Mouse (Mus musculus) thymus, adult 2 months (tissue): ENCODE results near the gene Ascl5.

Experiments
- CTCF ChIP-seq: fragments of 200-500 bp; IDR thresholded peaks from 2 replicates; pipeline ENCODE4 v1.5.1; 2012; ENCODE audit warnings: mild to moderate bottlenecking, control low read depth, low read length, moderate library complexity, borderline replicate concordance; ENCODE audit not compliant: control insufficient read depth, poor library complexity, insufficient read depth; ENCODE audit errors: extremely low read depth
- POLR2A ChIP-seq: fragments of 200-500 bp; IDR thresholded peaks from 2 replicates; pipeline ENCODE4 v1.6.1; 2012; ENCODE audit warnings: mild to moderate bottlenecking, low read length, control low read depth, moderate library complexity; ENCODE audit not compliant: control insufficient read depth, poor library complexity, insufficient read depth; ENCODE audit errors: extremely low read depth

DNA sequence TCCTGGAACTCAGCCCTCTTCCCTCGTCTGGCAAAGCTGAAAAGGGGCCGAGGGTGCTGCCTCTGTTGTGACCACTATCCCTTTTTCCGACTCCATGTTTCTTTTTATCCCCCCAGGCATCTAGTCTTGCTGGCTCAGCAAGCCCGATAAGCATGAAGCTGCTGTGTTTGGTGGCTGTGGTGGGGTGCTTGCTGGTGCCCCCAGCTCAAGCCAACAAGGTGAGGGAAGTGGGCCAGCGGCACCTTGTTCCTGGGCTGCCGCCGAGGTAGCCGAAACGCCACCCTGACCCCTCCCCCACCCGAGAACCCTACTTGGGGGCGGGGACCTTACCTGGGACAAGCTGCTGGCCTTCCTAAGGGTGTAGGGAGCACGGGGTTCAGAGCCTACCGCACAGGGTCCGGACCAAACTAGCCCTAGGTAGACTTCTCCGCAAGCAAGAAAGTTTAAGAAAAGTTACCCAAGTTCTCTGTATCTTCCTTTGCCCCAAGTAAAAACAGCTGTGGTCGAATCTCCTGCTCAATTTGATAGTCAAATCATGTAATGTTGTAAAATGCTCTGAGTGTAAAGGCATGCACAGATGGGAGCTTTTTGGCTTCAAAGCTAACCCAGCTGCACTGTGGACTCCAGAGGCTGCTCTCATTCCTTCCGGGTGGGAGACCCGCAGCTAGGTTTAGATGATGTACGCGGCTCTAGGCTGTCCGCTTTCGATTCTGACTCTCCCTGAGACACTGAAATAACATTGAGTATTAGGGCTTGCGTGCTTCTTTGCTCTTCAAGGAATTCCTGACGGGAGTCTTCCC lies 32.0 kb upstream of the Ascl5 start:
- TF ChIP-seq CTCF, result no peak
- TF ChIP-seq POLR2A, result no peak
